Mouse (Mus musculus) subcutaneous adipose tissue, adult 2 months (tissue): Measurements from ENCODE around the gene Topbp1. TPM values are rescaled to one million over a fixed set of nuclear protein-coding genes. Genes with fewer than 3 reads are reported as not detected.

Experiments
- polyA plus RNA-seq: library from polyadenylated mRNA; depleted of rRNA; stranded (reverse); fragments of >200 nt; gene quantifications from 2 replicates; pipeline ENCODE4 v1.2.3, GENCODE M21; 2012; ENCODE audit warnings: low replicate concordance; rRNA removed

Gene Topbp1
- polyA plus RNA-seq: 8.5 and 15.3 TPM in 2 replicates

DNA sequence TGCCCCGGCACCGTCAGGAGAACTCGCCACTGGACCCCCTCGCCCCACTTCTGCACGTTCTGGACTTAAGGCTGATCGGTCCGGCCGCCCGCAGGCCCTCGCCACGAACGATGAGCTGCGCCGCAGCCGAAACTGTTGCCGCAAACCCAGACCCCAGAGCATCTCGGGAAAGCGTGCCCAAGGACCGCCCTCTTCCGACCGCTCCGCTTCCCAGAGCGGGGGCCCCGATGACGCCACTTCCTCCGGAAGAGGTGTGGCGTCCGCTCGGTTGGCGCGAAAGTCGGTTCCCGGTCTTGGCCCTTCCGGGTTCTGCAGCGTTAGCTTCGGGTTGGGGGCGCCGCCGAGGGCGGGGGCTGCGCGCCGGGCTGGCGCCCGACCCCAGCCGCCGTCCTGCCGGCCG, at the start of gene Topbp1, which contains the start of gene 1300017J02Rik:
TSS of gene Topbp1 (plus strand) at position 289 of the 400 bp plus-strand sequence.
TSS of gene 1300017J02Rik (minus strand) at position 156 of the 400 bp plus-strand sequence.

DNA sequence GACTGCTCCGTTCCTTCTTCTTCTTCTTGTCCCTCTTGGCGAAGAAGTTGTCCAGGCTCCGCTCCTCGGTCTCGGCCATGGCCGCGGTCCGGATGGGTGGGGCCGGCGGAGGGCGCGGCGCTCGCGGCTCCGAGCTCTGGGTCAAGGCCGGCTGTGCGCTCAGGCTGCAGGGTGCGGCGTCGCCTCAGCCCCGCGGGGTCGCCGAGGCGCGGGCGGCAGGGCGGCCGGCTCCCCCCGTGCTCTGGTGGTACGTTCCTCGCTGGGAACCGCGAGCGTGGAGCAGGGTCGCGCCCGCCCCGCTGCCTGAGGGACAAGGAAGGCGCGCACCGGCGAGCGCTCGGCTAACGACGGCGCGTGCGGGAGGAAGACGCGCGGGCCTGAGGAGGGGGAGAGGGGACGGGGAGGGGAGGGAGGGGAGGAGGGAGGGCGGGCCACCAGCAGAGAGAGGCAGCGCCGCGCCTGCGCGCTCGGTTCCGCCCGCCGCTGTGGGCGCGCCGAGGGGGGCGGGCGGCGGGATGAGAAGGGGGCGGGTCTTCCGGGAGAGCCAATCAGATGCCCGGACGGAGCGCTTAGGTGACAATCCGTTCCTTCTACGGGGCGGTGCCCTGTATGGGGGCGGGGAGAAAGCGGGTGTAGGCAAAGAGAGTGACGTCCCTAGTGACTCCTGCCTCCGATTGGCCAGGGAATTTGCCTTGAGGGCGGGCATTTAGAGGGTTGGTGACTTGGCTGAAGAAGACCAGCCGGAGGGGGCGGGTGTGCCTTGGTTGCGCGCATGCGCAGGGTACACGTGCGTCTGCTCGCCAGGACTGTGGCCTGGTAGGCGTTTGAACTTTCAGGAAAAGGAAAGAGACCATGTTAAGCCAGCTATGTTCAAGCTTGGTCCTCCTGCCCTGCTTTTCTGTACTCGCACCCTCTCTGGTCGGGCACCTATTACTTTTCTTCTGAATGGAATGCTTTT, 60.6 kb downstream of the Topbp1 start, which contains the start of gene Cdv3:
TSS of gene Cdv3 (minus strand) at position 551 of the 958 bp plus-strand sequence.

Other genes with a start within 250 kb of the Topbp1 start
- 3.7 and 7.1 TPM in 2 replicates for gene Rab6b, start 193.4 kb upstream of the Topbp1 start, polyA plus RNA-seq
- 52.4 and 58.5 TPM in 2 replicates for gene Srprb, start 103.1 kb upstream of the Topbp1 start, polyA plus RNA-seq
- gene Gm20425, start 74.9 kb upstream of the Topbp1 start, polyA plus RNA-seq: 0.18 TPM in 1 of 2 replicates, not detected in the other
- gene Trf, start 74.8 kb upstream of the Topbp1 start, polyA plus RNA-seq: 1,343 and 2,359 TPM in 2 replicates
- 0.09 and 0.40 TPM in 2 replicates for gene 1300017J02Rik, start 133 bp upstream of the Topbp1 start, polyA plus RNA-seq
- 24.6 and 41.8 TPM in 2 replicates for gene Cdv3, start 60.6 kb downstream of the Topbp1 start, polyA plus RNA-seq
- gene Bfsp2, start 175.2 kb downstream of the Topbp1 start, polyA plus RNA-seq: 0.35 TPM in 1 of 2 replicates, not detected in the other